Mouse (Mus musculus): ENCODE results near the gene Ankdd1a. TPM values are rescaled to one million over a fixed set of nuclear protein-coding genes. Genes with fewer than 3 reads are reported as not detected.

The Ankdd1a gene
- polyA plus RNA-seq, 1 experiment from 2014 or later, result not detected

DNA sequence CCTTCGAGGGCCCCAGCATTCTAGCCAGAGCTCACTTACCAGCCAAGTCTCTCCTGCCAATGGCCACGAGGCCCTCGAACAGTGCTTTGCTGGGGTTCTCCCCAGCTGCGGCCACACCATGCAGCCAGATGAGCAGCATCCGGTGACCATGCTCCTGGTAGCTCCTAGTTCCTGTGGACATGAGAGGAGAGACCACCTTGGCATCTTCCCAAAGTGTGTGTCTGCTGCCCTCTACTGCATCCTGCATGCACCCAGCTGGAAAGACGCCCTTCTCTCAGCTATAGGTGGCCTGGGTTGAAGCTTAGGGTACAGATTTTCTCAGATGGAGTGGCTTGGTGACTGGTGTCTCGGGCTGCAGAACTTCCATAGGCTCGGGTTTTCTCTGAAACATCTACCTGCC lies 17.8 kb downstream of the Ankdd1a start:
- H3K27me3 ChIP-seq (ENCODE audit: control insufficient read depth, insufficient read depth, low read length), result no peaks in the 10 kb centered on the region
- ATAC-seq (replicated peaks; ENCODE audit: extremely low read depth, insufficient read depth, low FRiP score), result no peak; the same call in 1 of the 2 replicates
- H3K4me2 ChIP-seq (ENCODE audit: low read depth, low read length), result no peak overlapping the region
- H3K27ac ChIP-seq (ENCODE audit: low read length), result no peak overlapping the region
- no peaks in the 10 kb centered on the region for H3K36me3 ChIP-seq (ENCODE audit: control insufficient read depth, insufficient read depth)
- H3K4me3 ChIP-seq (ENCODE audit: low read length), result no peak overlapping the region
- H3K9ac ChIP-seq (ENCODE audit: low read length), result no peak overlapping the region
- H3K9me3 ChIP-seq (replicated peaks; ENCODE audit: control insufficient read depth, low read length), result no peaks in the 10 kb centered on the region
- WGBS, result 39% methylated on average over 8 of the region's 8 CpGs
- H3K4me1 ChIP-seq (ENCODE audit: control insufficient read depth, insufficient read depth, low read length), result no peaks in the 10 kb centered on the region

DNA sequence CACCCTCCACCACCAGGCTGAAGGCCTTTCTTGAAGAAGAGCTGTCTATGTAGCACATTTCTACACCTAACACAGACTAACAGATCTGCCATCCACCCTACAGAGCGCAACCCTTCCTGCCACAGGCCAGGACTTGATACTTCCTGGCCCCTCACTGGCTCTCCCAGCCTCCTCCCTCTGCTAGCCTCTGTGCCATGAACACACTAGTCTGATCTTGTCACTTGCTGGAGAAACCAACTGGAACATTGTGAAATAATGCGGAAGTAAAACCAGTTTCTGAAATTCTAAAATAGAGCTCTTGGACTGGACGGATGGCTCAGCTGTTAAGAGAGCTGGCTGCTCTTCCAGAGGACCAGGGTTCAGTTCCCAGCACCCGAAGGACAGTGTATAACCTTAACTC lies 27.1 kb downstream of the Ankdd1a start:
- 0 out of 2 replicates have a peak, but pooled peaks cover 3% of the 10 kb centered on the region for H3K9me3 ChIP-seq (replicated peaks; ENCODE audit: control insufficient read depth, low read length)
- H3K4me3 ChIP-seq (ENCODE audit: low read length), result no peak overlapping the region
- H3K4me1 ChIP-seq (ENCODE audit: control insufficient read depth, insufficient read depth, low read length), result no peaks in the 10 kb centered on the region
- H3K36me3 ChIP-seq (ENCODE audit: control insufficient read depth, insufficient read depth), result no peaks in the 10 kb centered on the region
- no peaks in the 10 kb centered on the region for H3K27me3 ChIP-seq (ENCODE audit: control insufficient read depth, insufficient read depth, low read length)
- H3K4me2 ChIP-seq (ENCODE audit: low read depth, low read length), result no peak overlapping the region
- no peak for ATAC-seq (replicated peaks; ENCODE audit: extremely low read depth, insufficient read depth, low FRiP score)
- H3K9ac ChIP-seq (ENCODE audit: low read length), result no peak overlapping the region
- no peak overlapping the region for H3K27ac ChIP-seq (ENCODE audit: low read length)
- WGBS, result 86% methylated on average over 4 of the region's 4 CpGs

DNA sequence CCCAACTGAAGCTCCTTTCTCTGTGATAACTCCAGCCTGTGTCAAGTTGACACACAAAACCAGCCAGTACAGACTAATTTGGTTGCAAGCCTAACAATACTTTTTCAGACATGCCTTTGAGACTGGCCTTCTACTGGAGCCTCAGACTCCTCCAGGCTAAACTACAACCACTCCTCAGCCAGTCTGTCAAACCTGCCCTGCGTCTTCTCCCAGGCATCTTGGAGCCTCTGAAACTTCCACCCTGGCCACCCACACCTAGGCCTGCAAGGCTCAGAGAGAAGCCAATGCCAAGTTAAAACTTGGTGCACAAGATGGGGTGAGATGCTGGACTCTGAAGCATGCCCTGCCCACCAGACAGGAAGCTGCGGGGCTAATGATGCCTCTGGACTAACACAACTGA lies 27.6 kb downstream of the Ankdd1a start:
- H3K4me3 ChIP-seq (ENCODE audit: low read length), result no peak overlapping the region
- WGBS, result 79% methylated on average over 2 of the region's 2 CpGs

DNA sequence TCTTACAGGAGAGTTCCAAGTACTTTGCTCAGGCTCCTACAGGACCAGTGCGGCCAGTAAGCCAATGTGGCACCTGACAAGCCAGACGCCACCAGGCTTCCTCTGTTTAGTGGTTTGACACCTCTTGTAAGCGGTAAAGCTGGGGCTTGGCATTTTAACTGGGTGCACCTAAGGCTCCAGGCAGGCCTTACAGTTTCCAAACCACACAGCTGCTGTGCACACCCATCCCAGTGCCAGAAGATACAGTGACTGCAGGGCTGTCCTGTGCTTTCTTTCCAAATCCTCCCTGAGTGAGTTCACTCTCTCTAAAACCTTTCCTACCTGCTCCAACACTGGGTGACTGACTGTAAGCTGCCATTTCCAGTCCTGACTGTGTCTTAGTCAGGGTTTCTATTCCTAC lies 28.5 kb downstream of the Ankdd1a start:
- Histone ChIP-seq H3K9ac (ENCODE audit: low read length) (no peak overlapping the region), H3K27ac (ENCODE audit: low read length) (no peak overlapping the region), H3K9me3 (replicated peaks; ENCODE audit: control insufficient read depth, low read length) (0 out of 2 replicates have a peak, but pooled peaks cover 3% of the 10 kb centered on the region), H3K4me3 (ENCODE audit: low read length) (no peak overlapping the region), H3K4me2 (ENCODE audit: low read depth, low read length) (no peak overlapping the region), H3K4me1 (ENCODE audit: control insufficient read depth, insufficient read depth, low read length) (no peaks in the 10 kb centered on the region), H3K27me3 (ENCODE audit: control insufficient read depth, insufficient read depth, low read length) (no peaks in the 10 kb centered on the region), H3K36me3 (ENCODE audit: control insufficient read depth, insufficient read depth) (peaks cover 12% of the 10 kb centered on the region)
- ATAC-seq (replicated peaks; ENCODE audit: extremely low read depth, insufficient read depth, low FRiP score), result no peak
- 81% methylated on average over 3 of the region's 3 CpGs for WGBS

More for the DNA sequence above, 27.6 kb downstream of the Ankdd1a start:
- H3K4me2 ChIP-seq (ENCODE audit: low read depth, low read length), result no peak overlapping the region
- H3K4me1 ChIP-seq (ENCODE audit: control insufficient read depth, insufficient read depth, low read length), result no peaks in the 10 kb centered on the region
- no peak overlapping the region for H3K9ac ChIP-seq (ENCODE audit: low read length)
- no peak overlapping the region for H3K27ac ChIP-seq (ENCODE audit: low read length)
- no peaks in the 10 kb centered on the region for H3K27me3 ChIP-seq (ENCODE audit: control insufficient read depth, insufficient read depth, low read length)
- H3K9me3 ChIP-seq (replicated peaks; ENCODE audit: control insufficient read depth, low read length), result 0 out of 2 replicates have a peak, but pooled peaks cover 3% of the 10 kb centered on the region
- no peak for ATAC-seq (replicated peaks; ENCODE audit: extremely low read depth, insufficient read depth, low FRiP score)
- peaks cover 5% of the 10 kb centered on the region for H3K36me3 ChIP-seq (ENCODE audit: control insufficient read depth, insufficient read depth)

DNA sequence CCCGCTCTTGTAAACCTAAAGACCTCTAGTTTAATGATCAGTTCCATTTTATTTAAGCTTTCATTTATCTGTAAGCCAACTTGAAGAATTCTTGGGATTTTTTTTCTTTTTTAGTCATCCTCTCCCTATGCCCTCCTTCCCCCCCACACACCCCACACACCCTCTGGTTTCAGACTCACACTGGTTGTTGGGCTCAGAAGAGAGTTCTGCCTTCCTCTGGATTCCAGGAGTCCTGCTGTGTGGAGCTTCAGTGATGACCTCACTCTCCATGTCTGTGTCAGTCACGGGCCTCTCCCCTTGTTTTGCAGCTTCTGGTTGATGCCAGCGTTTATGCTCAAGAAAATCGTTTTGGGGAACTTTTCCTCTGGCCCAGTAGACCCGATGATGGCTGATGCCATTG lies 39.9 kb downstream of the Ankdd1a start:
- Histone ChIP-seq H3K9me3 (replicated peaks; ENCODE audit: control insufficient read depth, low read length) (no peaks in the 10 kb centered on the region), H3K4me1 (ENCODE audit: control insufficient read depth, insufficient read depth, low read length) (no peaks in the 10 kb centered on the region), H3K36me3 (ENCODE audit: control insufficient read depth, insufficient read depth) (peaks cover 45% of the 10 kb centered on the region), H3K4me2 (ENCODE audit: low read depth, low read length) (no peak overlapping the region), H3K27ac (ENCODE audit: low read length) (no peak overlapping the region), H3K9ac (ENCODE audit: low read length) (no peak overlapping the region), H3K27me3 (ENCODE audit: control insufficient read depth, insufficient read depth, low read length) (no peaks in the 10 kb centered on the region), H3K4me3 (ENCODE audit: low read length) (no peak overlapping the region)
- 82% methylated on average over 5 of the region's 5 CpGs for WGBS
- ATAC-seq (replicated peaks; ENCODE audit: extremely low read depth, insufficient read depth, low FRiP score), result no peak

DNA sequence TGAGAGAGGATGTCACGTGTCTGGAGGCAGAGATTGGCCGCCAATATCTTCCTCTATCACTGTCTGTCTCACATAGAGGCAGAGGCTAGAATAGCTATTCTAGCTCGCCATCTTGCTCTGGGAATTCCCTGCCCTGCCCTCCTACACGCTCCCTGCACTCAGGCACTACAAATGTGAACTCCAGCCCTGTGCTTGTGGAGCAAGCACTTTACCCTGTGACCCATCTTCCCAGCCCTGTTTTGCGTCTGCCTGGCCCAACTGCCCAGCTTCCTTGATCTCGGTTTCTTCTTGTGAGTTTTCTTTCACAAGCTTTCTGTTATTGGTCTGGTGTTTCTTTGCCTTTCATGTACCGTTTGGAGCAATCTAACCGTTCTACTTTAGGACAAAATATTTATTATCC lies 40.8 kb downstream of the Ankdd1a start:
- 86% methylated on average over 8 of the region's 8 CpGs for WGBS
- ATAC-seq (replicated peaks; ENCODE audit: extremely low read depth, insufficient read depth, low FRiP score), result no peak
- H3K9me3 ChIP-seq (replicated peaks; ENCODE audit: control insufficient read depth, low read length), result no peaks in the 10 kb centered on the region

DNA sequence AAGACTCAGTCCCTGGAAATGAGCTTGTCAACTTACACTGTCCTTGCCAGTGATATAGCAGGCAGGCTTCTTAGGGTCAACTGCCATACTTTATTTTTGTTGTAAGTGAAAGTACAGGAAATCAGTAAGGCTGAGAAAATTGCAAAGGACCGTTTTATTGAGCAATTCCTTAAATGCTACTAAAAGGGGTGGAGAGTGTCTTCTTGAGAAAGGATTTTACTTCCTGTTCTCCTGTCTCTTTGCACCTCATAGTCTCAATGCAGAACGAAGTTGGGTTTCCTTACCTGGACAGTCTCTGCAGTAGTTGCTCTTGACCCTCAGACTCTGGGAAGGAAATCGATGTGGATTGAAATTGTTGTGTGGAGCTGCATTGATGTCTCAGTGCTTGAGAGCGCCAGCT lies 47.2 kb downstream of the Ankdd1a start:
- Histone ChIP-seq H3K36me3 (ENCODE audit: control insufficient read depth, insufficient read depth) (peaks cover 19% of the 10 kb centered on the region; the same call in 1 of the 2 replicates), H3K27ac (ENCODE audit: low read length) (no peak overlapping the region)
- no peak for ATAC-seq (replicated peaks; ENCODE audit: extremely low read depth, insufficient read depth, low FRiP score)

More for the DNA sequence above, 40.8 kb downstream of the Ankdd1a start:
- H3K4me2 ChIP-seq (ENCODE audit: low read depth, low read length), result no peak overlapping the region
- no peak overlapping the region for H3K27ac ChIP-seq (ENCODE audit: low read length)
- no peak overlapping the region for H3K4me3 ChIP-seq (ENCODE audit: low read length)
- H3K4me1 ChIP-seq (ENCODE audit: control insufficient read depth, insufficient read depth, low read length), result no peaks in the 10 kb centered on the region
- no peaks in the 10 kb centered on the region for H3K27me3 ChIP-seq (ENCODE audit: control insufficient read depth, insufficient read depth, low read length)
- peaks cover 39% of the 10 kb centered on the region for H3K36me3 ChIP-seq (ENCODE audit: control insufficient read depth, insufficient read depth)
- no peak overlapping the region for H3K9ac ChIP-seq (ENCODE audit: low read length)

DNA sequence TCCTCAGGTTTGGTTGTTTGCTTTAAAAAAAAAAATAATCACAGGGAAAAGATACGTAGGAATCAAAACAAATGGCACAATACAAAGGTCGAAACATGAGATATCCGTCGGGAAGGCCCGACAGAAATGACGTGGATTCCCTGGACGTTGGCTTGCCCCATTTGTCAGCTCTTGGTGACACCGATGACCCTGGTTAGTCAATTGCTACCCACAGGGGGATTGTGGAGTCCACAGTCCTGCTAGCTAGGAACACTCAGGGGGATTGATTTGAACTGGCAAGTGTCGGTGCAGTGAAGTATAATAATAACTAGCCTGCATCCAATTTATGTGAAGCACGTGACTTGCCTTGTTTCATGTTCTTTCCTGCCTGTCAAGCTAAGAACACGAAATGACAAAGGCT lies 52.3 kb downstream of the Ankdd1a start:
- Histone ChIP-seq H3K27me3 (ENCODE audit: control insufficient read depth, insufficient read depth, low read length) (no peaks in the 10 kb centered on the region), H3K36me3 (ENCODE audit: control insufficient read depth, insufficient read depth) (peaks cover 18% of the 10 kb centered on the region)
- ATAC-seq (replicated peaks; ENCODE audit: extremely low read depth, insufficient read depth, low FRiP score), result no peak

More for the DNA sequence above, 47.2 kb downstream of the Ankdd1a start:
- Histone ChIP-seq H3K4me1 (ENCODE audit: control insufficient read depth, insufficient read depth, low read length) (no peaks in the 10 kb centered on the region), H3K9me3 (replicated peaks; ENCODE audit: control insufficient read depth, low read length) (no peaks in the 10 kb centered on the region), H3K27me3 (ENCODE audit: control insufficient read depth, insufficient read depth, low read length) (no peaks in the 10 kb centered on the region), H3K4me3 (ENCODE audit: low read length) (no peak overlapping the region), H3K4me2 (ENCODE audit: low read depth, low read length) (no peak overlapping the region), H3K9ac (ENCODE audit: low read length) (no peak overlapping the region)
- WGBS, result 84% methylated on average over 4 of the region's 4 CpGs

DNA sequence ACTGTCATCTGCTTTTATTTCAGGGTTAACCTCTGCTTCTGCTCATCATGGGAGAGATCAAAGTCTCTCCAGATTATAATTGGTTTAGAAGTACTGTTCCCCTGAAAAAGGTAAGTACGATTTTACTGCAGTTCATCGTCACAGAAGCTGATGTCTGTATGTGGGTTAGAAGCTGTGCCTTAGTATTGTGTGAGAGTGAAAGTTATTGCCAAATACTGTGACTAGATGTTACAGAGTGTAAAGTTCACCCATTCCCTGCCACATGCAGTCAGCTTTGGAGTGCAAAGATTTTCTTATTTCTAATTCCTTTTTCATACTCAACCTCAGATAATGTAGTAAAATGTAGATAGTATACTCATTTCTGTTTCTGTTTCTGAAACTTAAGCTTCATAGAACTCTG lies 54.8 kb downstream of the Ankdd1a start:
- Histone ChIP-seq H3K4me3 (ENCODE audit: low read length) (no peak overlapping the region), H3K36me3 (ENCODE audit: control insufficient read depth, insufficient read depth) (peaks cover 18% of the 10 kb centered on the region), H3K27ac (ENCODE audit: low read length) (no peak overlapping the region), H3K27me3 (ENCODE audit: control insufficient read depth, insufficient read depth, low read length) (no peaks in the 10 kb centered on the region), H3K9ac (ENCODE audit: low read length) (no peak overlapping the region), H3K4me1 (ENCODE audit: control insufficient read depth, insufficient read depth, low read length) (peaks cover 14% of the 10 kb centered on the region), H3K9me3 (replicated peaks; ENCODE audit: control insufficient read depth, low read length) (no peaks in the 10 kb centered on the region), H3K4me2 (ENCODE audit: low read depth, low read length) (no peak overlapping the region)
- ATAC-seq (replicated peaks; ENCODE audit: extremely low read depth, insufficient read depth, low FRiP score), result no peak
- 96% methylated on average over 2 of the region's 2 CpGs for WGBS

More for the DNA sequence above, 52.3 kb downstream of the Ankdd1a start:
- Histone ChIP-seq H3K4me2 (ENCODE audit: low read depth, low read length) (no peak overlapping the region), H3K27ac (ENCODE audit: low read length) (no peak overlapping the region), H3K9ac (ENCODE audit: low read length) (no peak overlapping the region), H3K9me3 (replicated peaks; ENCODE audit: control insufficient read depth, low read length) (no peaks in the 10 kb centered on the region), H3K4me1 (ENCODE audit: control insufficient read depth, insufficient read depth, low read length) (no peaks in the 10 kb centered on the region; the same call in 1 of the 2 replicates), H3K4me3 (ENCODE audit: low read length) (no peak overlapping the region)
- 59% methylated on average over 11 of the region's 11 CpGs for WGBS
